Mouse (Mus musculus) kidney, postnatal 36 days (tissue): ENCODE measurements around the gene Tlcd2.
A peak's percentile ranks its signal among the peaks of the same experiment; 100 is the strongest.

Experiments used
- DNase-seq, 2 experiments: peaks; one replicate each; pipeline ENCODE4 v3.0.0; 2021 to 2022; ENCODE audit warnings: mixed read lengths in 2 of 2

The Tlcd2 gene

GRCm38 (mm10) chr11:75460844-75461742 is at the start of gene Tlcd2:
Tlcd2 (plus strand) TSS chr11:75461715.
- DNase-seq = peak; percentile 99 to 100

GRCm38 (mm10) chr11:75415096-75415495 is 46.4 kb upstream of the Tlcd2 start:
- DNase-seq = peak in 1 of 2 experiments; percentile 31

DNA sequence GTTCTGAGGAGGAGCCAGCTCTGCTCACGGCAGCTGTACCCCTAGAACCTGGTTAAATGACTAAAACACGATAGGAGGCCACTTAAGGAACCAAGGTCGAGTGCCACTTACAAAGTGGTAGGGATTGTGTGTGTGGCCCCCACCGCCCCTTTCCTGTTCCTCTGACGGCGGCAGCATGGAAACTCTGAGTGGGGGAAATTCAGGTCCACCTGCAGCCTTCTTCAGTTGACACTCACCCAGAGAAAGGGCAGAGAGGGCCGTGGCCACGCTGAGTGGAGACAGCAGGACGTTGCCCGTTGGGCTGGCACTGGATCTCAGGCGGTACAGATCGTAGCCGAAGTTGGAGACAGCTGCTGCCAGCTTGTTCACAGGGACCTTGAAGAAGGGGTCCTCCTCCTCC is 45.5 kb upstream of the Tlcd2 start:
- DNase-seq = no peak

GRCm38 (mm10) chr11:75420037-75420436 is 41.5 kb upstream of the Tlcd2 start:
- DNase-seq = no peak

GRCm38 (mm10) chr11:75420810-75421374 is 40.6 kb upstream of the Tlcd2 start:
- DNase-seq = no peak

- no peak for DNase-seq
These were observed 40.0 kb upstream of the Tlcd2 start for GRCm38 (mm10) chr11:75421375-75422012.

DNA sequence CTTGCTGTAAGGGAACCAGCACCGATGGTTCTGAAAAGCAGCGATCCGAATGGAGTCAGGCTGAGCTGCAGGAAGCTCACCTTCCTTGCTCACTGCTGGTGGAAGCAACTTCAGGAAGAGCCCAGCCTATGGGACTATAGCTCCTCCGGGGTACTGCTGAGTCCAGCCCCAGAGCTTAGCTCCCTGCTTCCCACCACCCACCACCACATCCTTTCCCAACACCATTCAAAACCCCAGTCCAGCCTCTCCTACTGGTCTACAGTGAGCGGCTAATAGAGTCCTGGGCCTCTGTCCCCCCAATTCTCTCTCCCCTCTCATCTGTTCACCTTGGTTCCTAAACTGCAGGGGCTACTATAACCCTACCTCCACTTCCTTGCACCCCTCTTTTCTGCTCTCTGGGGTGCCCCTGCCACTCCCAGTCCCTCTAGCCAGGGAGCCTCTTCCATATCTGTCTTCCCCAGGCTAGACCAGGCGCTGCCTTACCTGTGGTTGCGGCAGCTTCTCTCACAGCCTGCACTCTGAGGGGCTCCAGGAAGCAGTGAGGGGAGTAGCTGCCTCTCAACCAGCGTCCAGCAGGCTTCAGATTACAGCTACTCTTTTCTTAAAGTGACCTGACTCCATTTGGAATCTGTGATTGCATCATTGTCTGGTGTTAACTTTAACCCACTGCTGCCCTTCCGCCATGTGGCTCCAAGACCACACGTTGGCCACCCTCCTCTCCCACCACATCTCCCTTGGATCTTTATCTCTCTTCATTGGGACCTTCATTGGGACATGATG is 39.3 kb upstream of the Tlcd2 start, which contains the start of gene Serpinf1:
Serpinf1 (minus strand) TSS at position 689 of the 780 bp plus-strand sequence.
- no peak for DNase-seq

DNA sequence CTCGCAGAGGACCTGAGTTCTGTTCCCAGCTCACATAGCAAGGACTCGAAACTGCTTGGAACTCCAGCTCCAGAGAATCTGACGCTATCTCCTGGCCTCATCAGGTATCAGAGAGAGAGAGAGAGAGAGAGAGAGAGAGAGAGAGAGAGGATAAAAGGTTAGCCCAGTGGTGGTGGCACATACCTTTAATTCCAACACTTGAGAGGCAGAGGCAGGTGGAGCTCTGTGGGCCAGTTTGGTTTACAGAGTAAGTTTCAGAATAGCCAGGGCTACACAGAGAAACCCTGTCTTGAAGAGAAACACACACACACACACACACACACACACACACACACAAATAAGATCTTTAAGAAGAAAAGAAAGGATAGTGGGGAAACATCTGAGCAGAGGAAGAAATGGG is 38.4 kb upstream of the Tlcd2 start:
- DNase-seq = no peak

DNA sequence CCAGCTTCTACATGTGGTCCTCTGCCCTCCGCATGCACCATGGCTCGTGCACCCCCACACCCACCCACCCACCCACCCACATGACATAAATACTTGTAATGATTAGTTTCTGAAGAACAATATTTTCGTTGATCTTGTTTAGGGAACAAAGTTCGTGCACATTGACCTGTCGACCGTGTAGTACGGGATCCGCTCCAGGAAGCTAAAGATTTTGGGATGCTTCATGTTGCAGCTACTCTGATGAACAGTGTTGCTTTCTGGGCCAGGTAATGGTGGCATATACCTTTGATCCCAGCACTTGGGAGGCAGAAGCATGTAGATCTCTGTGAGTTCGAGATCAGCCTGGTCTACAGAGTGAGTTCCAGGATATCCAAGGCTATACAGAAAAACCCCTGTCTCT is 37.5 kb upstream of the Tlcd2 start:
- DNase-seq = no peak

DNA sequence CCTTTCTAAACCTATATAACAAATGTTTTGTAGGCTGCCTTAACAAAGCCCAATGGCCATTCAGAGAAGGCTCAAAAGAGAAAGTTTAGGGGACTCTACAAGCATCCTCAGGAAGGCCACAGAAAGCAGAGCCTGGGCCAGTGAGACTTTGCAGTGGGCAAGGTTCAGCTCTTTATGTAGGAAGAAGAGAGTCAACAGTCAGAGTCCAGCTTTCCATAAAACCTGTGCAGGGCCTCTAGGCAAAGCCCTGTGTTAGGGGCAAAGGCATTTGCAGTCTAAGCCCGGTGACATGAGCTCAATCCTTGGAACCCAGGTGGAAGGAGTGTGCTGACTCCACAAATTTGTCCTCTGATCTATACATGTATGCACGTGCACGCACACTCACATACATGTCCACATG is 37.1 kb upstream of the Tlcd2 start:
- no peak for DNase-seq

DNA sequence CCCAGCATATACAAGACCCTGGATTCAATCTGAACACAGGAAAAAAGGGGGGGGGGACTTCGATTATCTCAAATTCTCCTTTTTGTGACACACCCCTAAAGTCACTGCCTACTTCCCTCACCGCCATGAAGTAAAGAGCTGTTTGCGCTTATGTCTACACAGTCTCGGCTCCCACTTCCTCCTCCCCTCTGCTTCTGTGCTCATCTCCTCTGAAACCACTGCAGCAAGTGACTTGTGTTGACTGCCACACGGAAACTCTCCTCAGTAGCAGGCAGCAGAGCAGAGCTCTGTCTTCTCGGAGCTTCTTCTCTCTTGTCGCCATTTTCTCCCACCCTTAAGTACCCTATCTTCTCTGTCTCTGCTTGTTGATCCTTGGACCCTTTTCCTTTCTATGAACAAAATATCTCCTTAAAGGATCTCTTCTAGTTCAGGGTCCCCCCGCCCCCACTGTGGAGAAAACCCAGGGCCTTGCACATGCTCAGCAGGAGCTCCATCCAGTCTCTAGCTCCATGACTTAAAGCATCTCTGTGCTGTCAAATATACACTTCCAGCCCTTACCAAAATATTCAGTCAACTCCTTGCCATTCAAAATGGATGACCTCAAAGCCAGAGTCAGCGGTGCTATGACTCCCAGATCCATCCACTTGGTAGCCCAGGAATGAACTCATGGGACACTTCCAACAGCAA is 32.4 kb upstream of the Tlcd2 start:
- DNase-seq = no peak

DNA sequence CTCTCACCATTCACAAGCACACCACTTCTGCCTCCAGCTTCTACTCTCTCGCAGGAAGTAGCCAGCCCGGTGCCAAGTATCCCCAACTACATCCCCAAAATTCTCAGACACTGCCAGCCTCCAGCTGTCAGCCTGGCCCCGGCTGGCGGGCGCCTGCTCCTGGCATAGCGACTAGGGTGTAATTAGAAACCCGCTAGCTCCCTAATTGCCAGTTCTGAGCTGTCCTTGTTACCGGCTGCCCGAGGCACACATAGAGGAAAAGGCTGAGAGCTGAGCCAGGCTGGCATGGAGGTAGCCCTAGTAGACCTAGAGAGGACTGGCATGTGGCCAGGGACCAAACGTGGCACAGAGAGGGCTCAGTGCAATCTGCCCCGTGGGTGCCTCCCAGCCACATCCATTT is 30.2 kb upstream of the Tlcd2 start:
- peak; percentile 34 to 76 for DNase-seq

GRCm38 (mm10) chr11:75434138-75434537 is 27.4 kb upstream of the Tlcd2 start:
- no peak for DNase-seq

GRCm38 (mm10) chr11:75438194-75438593 is 23.3 kb upstream of the Tlcd2 start:
- peak; percentile 20 to 63 for DNase-seq

GRCm38 (mm10) chr11:75438804-75439203 is 22.7 kb upstream of the Tlcd2 start:
- peak; percentile 66 to 75 for DNase-seq

DNA sequence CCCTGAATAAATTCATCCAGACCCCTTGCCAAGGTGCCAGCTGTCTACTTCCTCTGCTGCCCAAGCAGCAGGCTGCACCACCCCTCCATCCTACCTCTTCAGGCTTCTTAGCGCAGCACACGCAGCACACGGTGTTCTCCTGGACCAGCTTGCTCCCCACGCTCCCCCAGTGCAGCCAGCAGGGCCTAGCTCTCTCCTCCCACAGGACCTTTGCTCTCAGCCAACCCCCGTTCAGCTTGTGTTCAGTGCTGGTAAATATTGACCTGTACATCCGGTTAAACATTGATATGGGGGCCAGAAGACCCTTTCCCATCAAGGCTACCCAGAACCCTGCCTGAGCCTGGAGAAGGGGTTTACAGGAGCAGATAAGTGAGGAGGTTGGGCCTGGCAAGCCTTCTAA is 22.2 kb upstream of the Tlcd2 start, which contains the start of gene Serpinf2:
Serpinf2 (minus strand) TSS at position 229 of the 400 bp plus-strand sequence.
- peak; percentile 79 to 85 for DNase-seq

DNA sequence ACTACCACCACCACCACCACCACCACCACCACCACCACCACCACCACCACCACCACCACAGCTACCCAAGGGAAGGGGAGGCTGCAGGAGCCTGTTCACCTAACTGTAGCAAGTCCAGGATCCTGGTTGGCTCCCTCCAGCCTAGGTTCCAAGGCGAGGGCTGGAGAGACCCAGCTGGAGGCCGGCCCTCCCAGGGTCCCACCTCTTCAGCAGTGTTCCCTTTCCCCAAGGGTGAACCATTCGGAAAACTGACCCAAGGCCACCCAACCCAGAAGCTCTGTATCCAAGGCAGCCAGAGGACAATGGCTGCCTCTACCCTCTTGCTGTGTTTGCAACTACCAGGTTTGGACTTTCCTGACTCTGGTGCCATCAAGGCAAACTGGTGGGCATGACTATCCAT is 21.6 kb upstream of the Tlcd2 start:
- DNase-seq = peak; percentile 58

GRCm38 (mm10) chr11:75441034-75441433 is 20.5 kb upstream of the Tlcd2 start:
- no peak for DNase-seq

GRCm38 (mm10) chr11:75441601-75442000 is 19.9 kb upstream of the Tlcd2 start:
- peak; percentile 39 to 84 for DNase-seq

- DNase-seq = peak; percentile 88 to 92
These were observed 17.8 kb upstream of the Tlcd2 start for GRCm38 (mm10) chr11:75443711-75444110.

DNA sequence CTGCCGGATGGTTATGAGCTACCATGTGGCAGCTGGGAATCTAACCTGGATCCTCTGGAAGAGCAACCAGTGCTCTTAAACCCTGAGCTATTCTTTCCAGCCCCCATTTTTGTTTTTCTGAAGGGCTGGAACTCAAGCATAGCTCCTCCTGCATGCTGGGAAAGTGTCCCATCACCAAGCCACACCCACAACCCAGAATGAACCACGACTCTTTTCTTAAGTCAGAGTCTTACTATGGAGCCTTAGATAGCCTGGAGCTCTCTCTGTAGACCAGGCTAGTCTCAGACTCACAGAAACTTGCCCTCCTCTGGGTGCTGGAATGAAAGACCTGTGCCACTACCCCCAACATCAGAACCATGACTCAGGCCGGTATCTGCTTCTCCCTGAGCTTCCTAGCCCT is 12.9 kb upstream of the Tlcd2 start:
- DNase-seq = no peak

DNA sequence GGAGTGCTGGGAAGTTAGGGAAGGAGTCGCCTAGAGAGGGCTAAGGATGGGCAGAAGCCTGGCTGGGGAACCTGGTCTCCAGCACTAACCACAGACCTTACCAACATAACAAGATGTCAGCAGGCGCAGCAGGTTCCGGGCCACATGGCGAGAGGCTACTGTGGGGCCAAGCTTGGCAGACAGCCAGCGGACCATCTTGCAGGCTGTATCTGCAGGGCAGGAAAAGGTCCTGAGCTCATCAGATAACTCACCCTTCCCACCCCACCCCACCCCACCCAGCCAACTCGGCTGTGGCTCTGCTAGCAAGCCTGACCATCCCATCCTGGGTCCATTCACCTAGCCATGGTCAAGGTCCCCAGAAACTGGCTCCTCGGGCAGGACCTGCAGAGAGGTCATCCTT is 11.8 kb upstream of the Tlcd2 start:
- no peak for DNase-seq
